Mouse (Mus musculus): ENCODE data around the gene Rsph10b.
A peak's percentile ranks its signal among the peaks of the same experiment; 100 is the strongest.

The Rsph10b gene

DNA sequence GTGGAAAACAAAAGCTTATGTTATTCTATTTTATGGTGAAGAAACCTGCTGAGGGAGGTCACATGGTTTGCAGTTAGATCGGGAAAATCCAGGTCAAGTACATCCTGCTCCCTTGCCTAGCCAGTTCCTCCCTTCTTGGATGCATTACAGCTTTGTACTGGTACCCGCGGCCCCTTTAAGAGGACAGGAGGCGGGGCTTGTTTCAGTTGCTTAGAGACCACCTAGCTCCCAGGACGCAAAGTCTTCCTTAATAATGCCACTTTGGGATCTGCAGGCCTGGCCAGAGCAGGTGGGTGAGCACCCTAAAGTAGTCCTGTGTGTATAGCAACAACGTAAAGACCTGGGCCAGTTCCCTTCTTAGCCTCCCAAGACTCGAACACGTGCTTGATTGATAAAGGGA lies at the start of gene Rsph10b:
Gene Rsph10b (plus strand): TSS at position 205 of the 400 bp plus-strand sequence.
- no peak for DNase-seq (ENCODE audit: low spot score in 2 of 2)

DNA sequence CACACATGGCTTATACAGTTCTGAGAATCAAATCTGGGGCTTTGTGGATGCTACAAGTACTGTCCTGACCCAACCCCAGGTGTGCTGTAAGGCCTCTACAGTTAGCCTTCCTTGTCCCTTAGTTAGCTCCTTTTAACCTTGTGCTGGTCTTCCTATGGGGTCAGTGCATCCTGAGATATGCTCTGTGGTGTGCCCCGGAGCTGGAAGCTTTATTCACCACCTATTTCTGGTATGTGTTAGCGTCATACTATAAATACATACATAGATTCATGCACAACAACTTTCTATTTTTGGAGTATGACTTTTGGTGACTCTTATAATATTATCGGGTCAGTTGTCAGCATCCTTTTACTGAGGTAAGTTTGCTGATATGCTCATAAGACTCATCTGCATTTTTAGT lies 47.6 kb upstream of the Rsph10b start:
- no peak for DNase-seq (ENCODE audit: low spot score in 2 of 2)

GRCm38 (mm10) chr5:143890741-143891140 lies 42.1 kb upstream of the Rsph10b start:
- DNase-seq (ENCODE audit: low spot score in 2 of 2) = no peak

DNA sequence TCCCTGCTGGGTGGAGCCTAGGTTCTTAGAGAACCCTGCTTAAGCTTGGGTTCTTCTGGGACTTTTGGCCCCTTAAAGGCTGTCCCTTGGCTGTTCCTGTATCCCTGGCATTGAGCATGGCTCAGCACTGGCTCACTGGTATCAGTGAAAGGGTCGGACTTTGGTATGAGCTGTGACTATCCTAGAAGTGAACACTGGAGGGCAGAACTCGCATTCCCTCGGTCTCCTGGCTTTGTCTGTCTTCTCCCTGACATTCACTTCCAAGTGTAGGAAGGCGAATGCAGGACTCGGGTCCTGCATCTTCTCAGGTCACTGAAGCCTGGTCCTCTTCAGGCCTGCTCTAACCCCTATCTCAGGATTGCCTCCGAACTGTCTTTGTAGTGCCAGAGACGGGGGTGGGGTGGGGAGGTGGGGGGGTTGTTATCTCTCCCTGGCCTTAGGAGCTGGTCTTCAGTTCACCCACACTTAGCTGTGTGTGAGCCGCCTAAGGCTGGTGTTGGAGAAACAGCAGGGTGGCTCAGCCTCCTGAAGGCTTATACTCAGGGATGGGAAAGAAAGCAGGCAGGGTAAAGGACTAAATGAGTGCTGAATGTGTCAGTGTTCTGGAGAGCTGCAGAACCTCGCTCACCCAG lies 40.5 kb upstream of the Rsph10b start:
- DNase-seq (ENCODE audit: low spot score in 2 of 2) = no peak

- no peak for DNase-seq (ENCODE audit: low spot score in 2 of 2)
These were observed 39.4 kb upstream of the Rsph10b start for GRCm38 (mm10) chr5:143893396-143893795.

DNA sequence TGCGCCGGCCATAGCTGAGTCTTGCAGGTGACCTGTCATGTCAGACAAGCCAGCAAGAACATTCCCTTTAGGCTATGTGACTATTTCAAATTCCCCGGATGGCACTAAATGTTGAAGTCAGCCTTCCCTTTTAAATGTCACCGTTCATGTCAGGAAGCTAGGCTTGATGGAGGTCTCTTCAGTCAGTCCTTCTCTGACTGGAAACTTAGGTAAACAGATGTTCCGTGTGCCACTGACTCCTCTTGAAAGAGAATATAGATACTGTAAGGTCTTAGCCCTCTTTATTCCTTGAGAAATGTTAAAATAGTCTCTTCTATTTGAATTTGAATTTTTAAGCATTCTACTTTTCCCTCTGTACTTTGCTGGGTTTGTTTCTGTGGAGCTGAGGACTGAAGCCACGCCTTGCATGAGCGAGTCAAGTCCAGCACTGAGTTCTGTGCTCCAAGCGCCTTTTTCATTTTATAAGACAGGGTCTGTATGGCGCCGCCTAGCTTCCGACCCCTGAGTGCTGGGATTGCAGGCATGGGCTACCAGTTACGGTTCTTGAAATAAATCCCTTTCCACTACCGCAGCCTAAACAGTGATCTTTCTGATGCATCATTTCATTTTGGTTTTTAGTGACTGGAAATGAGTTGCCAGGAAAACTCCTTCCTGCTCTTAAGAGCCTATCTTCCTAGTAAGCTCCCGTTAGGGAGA lies 35.1 kb upstream of the Rsph10b start, which contains the start of gene Ankrd61:
Gene Ankrd61 (minus strand): TSS at position 51 of the 696 bp plus-strand sequence.
- no peak for DNase-seq (ENCODE audit: low spot score in 2 of 2)

- no peak for DNase-seq (ENCODE audit: low spot score in 2 of 2)
These were observed 30.7 kb upstream of the Rsph10b start for GRCm38 (mm10) chr5:143902111-143902510.

- DNase-seq (ENCODE audit: low spot score in 2 of 2) = no peak
These were observed 29.0 kb upstream of the Rsph10b start for GRCm38 (mm10) chr5:143903813-143904212.

DNA sequence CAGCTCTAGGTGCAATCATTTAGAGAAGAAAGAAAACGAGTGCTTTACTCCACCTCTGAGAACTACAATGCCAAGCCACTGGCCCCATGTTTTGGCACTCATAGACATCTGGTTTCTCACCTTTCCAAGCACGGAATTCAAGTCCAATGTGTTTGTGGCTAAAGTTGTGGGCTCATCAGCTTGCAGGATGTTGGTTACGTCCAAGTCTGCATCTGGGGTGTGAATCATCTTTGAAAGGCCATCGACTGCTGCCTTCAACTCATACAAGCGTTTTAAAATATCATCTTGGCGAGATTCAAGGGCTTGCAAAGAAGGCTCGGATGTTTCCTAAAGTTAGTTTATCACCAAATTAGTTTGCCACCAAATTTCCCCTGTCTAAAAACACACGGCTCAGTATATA lies 26.4 kb upstream of the Rsph10b start:
- DNase-seq (ENCODE audit: low spot score in 2 of 2) = no peak

DNA sequence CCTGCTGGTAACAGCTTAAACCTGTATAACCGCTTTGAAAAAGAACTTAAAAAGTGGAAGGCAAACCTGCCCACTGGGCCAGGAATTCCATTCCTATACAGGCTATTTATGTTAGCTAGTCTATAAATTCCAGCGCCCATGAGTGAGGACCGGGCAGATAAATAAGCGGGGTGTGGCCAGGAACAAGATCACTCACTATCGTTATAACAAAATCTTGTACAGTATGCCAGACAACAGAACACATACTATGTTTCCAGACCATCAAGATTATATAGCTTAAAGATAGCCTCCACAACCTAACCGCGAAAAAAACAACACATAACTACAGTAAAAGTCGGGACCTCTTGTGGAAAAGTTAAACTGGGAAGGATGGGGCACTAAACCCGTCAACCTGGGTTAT lies 23.9 kb upstream of the Rsph10b start:
- no peak for DNase-seq (ENCODE audit: low spot score in 2 of 2)

DNA sequence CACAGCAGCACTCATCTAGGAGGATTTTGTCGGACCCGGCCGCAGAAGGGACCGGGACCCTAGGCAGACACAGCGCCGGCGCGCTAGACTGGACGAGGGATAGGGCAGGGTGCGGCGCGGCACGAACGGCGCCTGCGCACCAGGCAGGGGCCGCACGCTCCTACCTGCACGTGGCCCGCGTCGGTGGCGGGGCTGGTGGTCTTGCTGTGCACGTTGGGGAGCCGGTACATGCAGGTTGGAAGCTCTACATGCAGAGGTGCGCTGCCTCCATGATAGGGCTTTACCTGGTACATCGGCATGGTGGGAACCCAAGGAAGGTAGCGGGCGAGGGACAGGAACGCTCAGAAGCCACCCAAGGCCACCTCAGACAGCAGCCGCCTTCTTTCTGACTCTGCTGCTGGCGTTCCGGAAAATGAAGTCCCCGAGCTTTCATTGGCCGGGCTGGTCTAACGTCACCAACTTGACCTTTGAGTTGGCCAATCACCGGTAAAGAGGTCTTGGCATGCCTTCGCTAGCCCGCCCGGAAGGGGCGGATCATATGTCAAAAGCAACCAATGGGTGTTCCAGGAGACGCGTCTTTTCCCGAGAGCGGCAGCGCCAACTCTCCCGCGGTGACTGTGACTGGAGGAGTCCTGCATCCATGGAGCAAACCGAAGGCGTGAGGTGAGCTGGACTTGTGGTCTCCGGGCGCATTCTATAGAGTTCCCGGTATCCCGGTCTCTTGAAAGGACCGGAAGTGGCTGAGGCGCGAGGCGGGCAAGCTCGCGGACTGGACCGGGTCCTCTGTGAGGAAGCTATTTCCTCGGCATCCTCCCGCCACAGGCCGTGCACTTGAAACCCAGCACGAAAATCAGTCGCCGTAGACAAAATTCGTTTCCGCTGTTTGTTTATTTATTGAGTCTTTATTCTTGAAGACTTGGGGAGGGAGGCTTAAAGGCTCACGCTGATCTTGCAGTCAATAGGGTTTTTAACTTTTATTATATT lies 23.1 kb upstream of the Rsph10b start, which contains the start of the genes Aimp2 and Pms2:
Gene Aimp2 (minus strand): TSS at position 431 of the 984 bp plus-strand sequence.
Gene Pms2 (plus strand): TSS at position 548 of the 984 bp plus-strand sequence.
- DNase-seq (ENCODE audit: low spot score in 2 of 2) = peak; percentile 91 to 94

DNA sequence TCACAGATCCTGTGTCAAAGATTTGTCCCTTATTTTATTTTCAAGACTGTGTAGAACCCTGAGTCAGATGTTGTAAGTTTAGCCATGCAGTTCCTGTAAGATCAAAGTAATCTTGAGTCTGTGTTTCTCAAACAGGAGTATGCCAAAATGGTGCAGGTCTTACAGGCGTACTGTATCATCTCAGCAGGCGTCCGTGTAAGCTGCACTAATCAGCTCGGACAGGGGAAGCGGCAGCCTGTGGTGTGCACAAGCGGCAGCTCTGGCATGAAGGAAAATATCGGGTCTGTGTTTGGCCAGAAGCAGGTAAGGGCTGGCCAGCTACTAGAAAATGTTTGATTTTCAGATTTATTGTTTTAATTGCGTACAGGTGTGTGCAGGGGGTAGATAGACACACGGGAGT lies 16.6 kb upstream of the Rsph10b start:
- no peak for DNase-seq (ENCODE audit: low spot score in 2 of 2)

DNA sequence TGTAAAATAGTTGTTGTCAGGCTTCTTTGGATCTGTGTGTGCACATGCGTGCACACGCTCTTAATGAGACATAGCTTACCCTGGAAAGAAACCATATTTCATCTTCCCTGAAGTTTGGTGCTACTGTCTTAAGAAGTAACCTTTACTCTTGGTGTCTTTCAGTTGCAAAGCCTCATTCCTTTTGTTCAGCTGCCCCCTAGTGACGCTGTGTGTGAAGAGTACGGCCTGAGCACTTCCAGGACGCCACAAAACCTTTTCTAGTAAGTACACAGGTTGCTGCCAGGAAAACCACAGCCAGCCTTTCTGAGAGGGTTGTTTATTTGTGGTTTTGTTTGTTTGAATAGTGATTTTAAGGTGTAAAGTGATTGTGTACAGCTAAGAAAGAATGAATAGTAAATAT lies 15.4 kb upstream of the Rsph10b start:
- DNase-seq (ENCODE audit: low spot score in 2 of 2) = no peak

DNA sequence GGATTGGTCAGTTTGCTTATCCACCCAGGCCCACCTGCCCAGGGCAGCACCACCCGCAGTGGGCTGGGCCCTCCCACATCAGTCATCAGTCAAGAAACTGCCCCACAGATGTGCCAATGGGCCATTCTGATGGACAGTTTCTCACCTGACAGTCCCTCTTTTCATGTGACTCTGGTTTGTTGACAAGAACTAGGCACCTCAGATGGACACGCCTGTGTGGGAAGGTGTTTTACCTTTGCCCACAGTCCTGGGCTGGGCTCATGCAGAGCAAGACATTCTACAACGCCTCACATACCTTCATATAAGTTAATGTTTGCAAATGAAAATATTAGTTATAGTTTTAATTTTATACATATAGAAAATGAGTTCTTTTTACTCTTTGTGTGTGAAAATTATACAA lies 14.7 kb upstream of the Rsph10b start:
- DNase-seq (ENCODE audit: low spot score in 2 of 2) = no peak

GRCm38 (mm10) chr5:143924781-143925452 lies 7.9 kb upstream of the Rsph10b start:
- DNase-seq (ENCODE audit: low spot score in 2 of 2) = no peak

DNA sequence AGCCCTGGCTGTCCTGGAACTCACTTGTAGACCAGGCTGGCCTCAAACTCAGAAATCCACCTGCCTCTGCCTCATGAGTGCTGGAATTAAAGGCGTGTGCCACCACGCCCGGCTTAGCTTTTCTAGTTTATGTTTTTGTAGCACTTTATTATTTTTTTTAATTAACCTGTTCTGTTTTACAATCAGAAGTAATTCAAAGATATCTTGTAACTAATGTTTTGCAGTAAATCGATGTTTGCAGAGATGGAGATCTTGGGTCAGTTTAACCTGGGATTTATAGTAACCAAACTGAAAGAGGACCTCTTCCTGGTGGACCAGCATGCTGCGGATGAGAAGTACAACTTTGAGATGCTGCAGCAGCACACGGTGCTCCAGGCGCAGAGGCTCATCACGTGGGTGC lies 5.0 kb upstream of the Rsph10b start, which contains the start of gene Gm42421:
Gene Gm42421 (plus strand): TSS at position 301 of the 400 bp plus-strand sequence.
- no peak for DNase-seq (ENCODE audit: low spot score in 2 of 2)

- DNase-seq (ENCODE audit: low spot score in 2 of 2) = no peak
These were observed 3.5 kb upstream of the Rsph10b start for GRCm38 (mm10) chr5:143929291-143929690.

DNA sequence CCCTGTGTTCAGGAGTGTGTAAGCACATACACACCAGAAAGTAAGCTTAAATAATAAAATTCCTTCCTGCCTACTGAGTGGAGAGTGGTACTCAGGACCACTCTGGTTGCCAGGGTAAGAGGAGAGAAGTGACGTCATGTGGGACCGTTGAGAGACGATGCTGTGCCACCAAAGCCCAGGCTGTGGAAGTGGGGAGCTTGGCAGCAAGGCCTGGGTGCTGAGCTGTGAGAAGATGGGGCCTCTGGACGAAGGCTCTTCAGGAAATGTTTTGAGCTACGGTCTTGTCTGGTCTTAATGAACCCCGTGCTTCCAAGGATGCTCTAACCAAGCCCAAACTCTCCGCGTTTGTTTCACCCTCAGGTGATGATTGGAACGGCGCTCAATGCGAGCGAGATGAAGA lies 2.2 kb upstream of the Rsph10b start:
- no peak for DNase-seq (ENCODE audit: low spot score in 2 of 2)

GRCm38 (mm10) chr5:143931863-143932580 lies 813 bp upstream of the Rsph10b start:
- DNase-seq (ENCODE audit: low spot score in 2 of 2) = no peak

- DNase-seq (ENCODE audit: low spot score in 2 of 2) = no peak
These were observed 579 bp downstream of the Rsph10b start for GRCm38 (mm10) chr5:143933414-143933813.

- no peak for DNase-seq (ENCODE audit: low spot score in 2 of 2)
These were observed 1.0 kb downstream of the Rsph10b start for GRCm38 (mm10) chr5:143933875-143934274.
